Mouse (Mus musculus) right cerebral cortex, postnatal 14 days (tissue): ENCODE measurements around the gene Ubiad1.

ENCODE experiments used
- DNase-seq: peaks from one replicate; pipeline ENCODE4 v3.0.0; 2022

The Ubiad1 gene

DNA sequence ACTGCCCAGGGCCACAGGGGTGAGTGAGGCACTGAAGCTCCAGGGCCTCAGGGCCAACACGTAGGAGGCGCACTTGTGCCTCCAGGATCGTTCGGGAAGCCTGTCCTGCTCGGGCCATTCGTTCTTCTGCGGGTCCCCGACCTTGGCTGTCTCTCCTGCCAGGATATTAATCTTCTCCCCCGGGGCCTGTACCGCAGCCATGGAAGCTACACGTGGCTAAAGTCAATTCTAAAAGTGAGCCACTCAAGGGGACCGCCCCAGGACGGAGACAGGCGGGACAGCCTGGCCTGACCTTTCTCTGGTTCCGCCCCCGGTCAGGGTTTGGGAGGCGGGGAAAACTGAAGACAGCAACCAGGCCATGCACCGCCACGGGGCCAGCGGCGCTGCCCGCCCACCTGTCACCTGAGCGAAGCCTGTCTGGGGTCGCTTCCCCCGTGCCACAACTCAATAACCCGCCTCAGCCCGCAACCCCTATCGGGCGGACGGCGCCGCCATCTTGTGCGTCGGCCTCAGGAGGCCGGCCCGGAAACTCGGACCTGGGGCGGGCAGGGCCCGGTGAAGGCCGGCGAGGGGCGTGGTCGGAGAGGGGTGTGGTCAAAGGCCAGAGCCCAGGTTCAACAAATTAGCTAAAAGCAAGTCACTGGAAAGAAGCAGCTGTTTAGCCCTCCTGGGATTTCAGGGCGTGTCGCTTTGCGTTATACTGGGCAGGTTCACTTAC, at the start of gene Ubiad1:
Gene Ubiad1, minus strand, starts transcription at position 522 of the 718 bp plus-strand sequence.
- peak; percentile 72 for DNase-seq

DNA sequence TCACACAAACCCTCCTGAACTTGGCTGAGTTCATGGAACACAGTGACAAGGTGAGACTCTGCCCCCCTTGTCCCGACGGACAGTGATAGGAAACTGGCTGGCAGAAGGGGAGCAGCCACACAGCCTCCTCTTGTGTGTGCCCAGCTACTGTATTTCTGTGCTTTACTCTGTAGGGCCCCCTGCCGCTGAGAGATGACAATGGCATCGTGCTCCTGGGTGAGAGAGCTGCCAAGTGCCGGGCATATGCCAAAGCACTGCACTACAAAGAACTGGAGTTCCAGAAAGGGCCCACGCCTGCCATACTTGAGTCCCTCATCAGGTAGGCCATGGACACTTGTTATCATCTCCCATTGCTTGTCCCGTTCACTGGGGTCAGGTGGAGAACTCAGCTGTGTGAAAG, 46.9 kb upstream of the Ubiad1 start:
- DNase-seq = peak; percentile 32

- DNase-seq = no peak
These were observed 45.9 kb upstream of the Ubiad1 start for GRCm38 (mm10) chr4:148490502-148490901.

DNA sequence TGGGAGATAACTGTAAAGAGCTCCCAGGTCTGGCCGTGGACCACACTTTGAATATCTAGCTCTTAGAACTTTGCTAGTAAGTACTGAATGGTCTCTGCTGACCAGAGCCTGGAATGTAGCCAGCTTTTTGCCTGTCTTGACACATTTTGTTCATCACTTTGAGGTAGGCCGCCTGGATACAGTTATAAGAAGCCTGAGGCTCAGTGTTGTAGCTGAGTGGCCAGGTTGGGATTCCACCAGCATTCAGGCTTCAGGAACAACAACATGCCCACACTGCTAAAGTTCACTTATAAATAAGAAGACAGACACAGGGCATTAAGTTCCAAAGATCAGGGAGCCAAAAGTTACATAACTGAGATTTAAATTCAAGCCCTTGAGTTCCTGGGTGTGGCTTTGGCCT, 43.3 kb upstream of the Ubiad1 start:
- no peak for DNase-seq

- DNase-seq = no peak
These were observed 39.9 kb upstream of the Ubiad1 start for GRCm38 (mm10) chr4:148484511-148484910.

DNA sequence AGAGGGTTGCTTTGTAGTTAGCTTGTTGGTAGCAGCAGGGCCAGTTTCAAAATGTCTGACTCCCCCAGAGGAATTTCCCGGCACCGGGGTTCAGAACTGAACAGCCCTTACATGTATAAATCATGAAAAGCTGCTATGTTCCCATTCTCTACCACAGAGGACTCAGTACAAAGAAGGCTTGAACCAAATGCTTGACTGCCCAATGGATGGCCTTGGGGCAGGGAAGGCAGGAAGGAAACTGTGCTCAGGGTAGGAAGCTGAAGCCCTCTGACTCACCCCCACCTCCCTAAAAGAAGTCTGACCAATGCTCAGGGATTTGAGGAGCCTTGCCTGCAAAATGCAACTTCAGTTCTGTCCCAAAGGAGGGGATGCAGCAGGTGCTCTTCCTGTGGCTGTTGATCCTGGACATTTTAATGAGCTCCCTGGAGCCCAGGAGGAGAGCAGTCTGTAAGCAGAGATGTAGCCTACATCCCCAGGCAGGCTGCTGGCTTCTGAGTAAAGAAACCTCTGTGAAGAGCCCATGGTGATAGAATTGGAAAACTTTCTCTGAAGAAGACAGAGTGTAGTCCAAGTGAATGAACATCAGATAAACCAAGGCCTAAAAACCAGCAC, 37.1 kb upstream of the Ubiad1 start:
- DNase-seq = no peak

DNA sequence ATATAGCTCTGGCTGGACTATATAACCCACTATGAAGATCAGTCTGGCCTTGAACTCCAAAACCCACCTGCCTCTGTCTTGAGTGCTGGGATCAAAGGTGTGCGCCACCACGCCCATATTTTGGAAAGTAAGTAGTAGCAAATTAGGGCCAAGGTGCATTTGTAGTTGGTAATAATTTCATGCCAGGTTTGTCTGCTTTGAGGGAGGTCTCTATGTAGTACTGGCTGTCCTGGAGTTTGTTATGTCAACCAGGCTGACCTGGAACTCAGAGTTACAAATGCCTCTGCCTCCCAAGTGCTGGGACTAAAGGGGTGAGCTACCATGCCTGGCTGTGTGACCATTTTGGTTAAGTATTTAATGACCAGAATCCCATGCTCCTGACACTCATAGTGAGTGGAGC, 35.7 kb upstream of the Ubiad1 start:
- DNase-seq = no peak

- DNase-seq = no peak
These were observed 28.9 kb upstream of the Ubiad1 start for GRCm38 (mm10) chr4:148473496-148473895.

GRCm38 (mm10) chr4:148472436-148473174, 28.0 kb upstream of the Ubiad1 start:
- no peak for DNase-seq

GRCm38 (mm10) chr4:148471363-148471806, 26.8 kb upstream of the Ubiad1 start:
- DNase-seq = no peak

DNA sequence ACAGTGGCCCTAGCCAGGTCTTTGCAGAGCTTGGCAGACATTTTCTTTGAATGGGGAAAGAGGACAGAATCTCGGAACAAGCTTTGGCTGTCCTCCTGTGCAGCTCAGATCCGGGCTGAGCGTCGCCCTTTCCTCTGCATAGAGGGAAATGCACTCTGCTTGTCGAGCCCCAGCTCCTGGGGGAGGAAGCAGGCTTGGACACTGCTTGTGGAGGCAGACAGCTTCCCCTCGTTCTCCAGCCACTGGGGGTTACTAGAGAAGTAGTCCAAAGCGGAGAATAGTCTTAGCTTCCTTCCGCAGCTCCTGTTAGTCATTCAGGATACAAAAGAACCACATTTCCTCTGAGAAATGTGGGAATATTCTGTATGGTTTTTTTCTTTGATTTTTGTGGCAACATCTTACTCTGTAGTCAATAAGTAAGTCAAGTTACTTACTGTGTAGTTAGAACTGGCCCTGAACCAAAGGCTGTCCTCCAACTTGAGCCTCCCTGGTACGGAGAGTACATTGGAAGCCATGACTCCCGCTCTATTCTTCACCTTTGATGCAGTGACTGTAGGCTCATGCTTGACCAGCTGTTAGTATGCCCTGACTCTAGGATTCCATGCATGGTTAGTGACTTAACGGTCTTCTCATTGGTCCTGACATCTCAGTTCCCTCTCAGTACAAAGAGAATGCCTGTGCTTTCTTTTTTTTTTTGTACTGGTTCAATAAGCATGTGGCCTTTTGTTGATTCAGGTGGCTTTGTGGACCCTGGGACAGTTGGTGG, 25.1 kb upstream of the Ubiad1 start:
- DNase-seq = no peak

- DNase-seq = no peak
These were observed 23.8 kb upstream of the Ubiad1 start for GRCm38 (mm10) chr4:148468396-148468795.

- DNase-seq = no peak
These were observed 22.0 kb upstream of the Ubiad1 start for GRCm38 (mm10) chr4:148466511-148467079.

- DNase-seq = no peak
These were observed 20.3 kb upstream of the Ubiad1 start for GRCm38 (mm10) chr4:148464869-148465268.

GRCm38 (mm10) chr4:148464301-148464700, 19.7 kb upstream of the Ubiad1 start:
- DNase-seq = no peak

DNA sequence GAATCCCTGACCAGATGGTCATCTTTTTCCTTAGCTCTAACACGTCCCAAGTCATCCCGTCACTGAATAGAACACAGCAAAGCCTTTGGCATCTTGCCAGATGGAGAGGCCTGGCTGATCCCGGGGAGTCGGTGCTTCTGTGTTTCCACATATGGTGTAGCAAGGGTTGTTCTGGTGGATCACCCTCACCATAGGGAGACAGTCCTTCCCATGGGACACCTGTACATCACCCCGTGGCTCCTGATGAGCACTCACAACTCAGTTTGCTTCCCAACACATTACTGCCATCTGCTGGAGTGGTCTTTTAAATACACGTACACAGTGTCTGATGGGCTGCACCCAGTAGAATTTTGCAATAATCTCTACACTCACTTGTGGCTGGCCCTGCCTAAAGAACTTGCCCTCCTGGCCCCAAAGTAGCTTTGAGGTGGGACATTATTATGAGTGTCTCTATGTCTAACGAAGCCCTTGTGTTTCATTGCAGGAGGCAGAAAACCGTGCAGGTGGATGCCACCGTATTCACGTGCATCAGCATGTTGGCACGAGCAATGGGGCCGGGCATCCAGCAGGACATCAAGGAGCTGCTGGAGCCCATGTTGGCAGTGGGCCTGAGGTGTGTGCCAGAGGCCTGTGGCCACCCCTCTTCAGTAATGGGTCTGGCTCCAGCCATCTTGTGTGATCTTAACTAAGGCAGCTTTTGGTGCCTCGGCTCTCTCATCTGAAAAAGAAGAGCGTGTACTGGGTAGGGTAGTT, 18.8 kb upstream of the Ubiad1 start:
- DNase-seq = no peak

DNA sequence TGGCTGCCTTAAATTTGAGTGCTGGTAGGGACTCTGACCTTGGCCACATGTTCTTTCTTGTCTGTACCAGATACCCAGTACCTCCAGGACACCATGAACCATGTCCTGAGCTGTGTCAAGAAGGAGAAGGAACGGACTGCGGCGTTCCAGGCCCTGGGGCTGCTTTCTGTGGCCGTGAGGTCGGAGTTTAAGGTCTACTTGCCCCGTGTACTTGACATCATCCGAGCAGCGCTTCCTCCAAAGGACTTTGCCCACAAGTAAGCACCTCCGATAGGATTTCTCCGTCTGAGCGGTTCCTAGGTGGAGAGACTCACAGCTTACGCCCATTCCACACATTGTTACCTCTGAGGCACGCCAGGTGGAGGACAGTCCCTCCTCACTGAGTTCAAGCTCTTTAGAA, 18.1 kb upstream of the Ubiad1 start:
- DNase-seq = no peak

- DNase-seq = no peak
These were observed 17.2 kb upstream of the Ubiad1 start for GRCm38 (mm10) chr4:148461772-148462171.

DNA sequence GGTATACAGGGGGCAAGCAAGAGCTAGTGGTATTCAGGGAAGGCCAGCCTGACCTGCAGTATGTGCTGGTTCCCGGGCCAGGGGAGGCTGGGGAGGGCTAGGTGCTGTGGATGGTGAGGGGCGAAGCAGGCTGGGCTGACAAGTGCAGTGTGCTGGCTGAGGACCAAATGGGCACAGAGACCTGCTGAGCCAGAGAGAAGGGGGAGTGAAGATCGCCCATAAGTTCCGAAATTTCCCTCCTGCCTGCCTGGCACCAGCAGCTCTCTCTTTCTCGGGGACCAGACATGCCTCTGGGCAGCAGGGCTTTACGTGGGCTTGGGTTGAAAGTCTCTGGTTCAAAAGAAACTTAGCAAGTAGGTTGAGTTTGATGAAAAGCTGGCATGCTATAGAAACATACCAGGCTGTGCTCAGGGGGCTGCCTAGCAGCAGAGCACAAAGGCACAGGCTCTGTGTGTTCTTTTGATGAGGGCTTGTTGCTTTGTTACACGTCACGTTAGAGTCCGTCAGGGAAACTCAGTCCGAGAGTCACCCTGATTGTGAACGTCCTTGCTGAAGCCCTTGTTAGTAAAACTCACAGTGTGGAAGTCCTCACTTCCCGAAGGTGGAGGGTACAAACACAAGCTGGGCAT, 16.2 kb upstream of the Ubiad1 start:
- no peak for DNase-seq

DNA sequence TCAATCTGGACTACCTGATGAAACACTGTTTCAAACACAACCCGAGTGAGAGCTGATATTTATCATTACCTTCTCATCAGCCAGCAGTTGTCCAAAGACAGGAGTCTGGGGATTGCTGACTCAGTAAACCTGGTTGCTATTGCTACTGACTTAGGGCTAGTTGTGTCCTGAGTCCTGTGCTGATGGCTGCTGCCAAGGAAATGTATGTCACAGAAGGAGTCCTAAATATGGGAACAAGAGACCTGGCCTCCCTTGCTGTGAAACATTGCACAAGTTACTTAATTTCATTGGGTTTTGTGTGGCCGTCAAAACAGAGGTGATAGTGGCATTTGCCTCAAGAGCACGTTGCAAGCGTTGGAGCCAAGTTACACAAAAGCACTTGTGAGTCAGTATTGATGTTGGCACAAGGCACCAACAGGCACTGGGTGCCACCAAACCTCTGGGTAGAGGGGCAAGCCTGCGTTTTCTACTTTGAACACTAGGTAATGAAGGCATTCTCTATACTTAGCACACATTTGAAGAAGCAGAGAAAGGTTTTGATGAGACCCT, 11.0 kb upstream of the Ubiad1 start:
- no peak for DNase-seq

DNA sequence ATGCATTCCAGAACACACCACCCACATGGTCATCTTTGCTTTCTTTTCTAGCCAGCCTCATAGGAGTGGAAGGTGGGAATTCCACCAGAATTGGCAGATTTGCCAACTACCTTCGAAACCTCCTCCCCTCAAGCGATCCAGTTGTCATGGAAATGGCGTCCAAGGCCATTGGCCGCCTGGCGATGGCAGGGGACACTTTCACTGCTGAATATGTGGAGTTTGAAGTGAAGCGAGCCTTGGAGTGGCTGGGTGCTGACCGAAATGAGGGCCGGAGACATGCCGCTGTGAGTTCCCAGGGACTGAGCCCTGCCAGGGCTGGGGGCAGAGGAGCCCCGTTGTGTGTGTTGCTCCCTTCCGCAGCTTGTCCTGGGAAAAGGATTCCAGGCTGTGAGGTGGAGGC, 9.1 kb upstream of the Ubiad1 start:
- DNase-seq = no peak
